Mouse (Mus musculus): ENCODE results near the gene Satb2. TPM values are rescaled to one million over a fixed set of nuclear protein-coding genes. Genes with fewer than 3 reads are reported as not detected.

The Satb2 gene
- not detected in 2 replicates for polyA plus RNA-seq (2012)

- TF ChIP-seq GATA1 (IDR thresholded peaks at IDR 0.05; ENCODE audit: low read length), result no peak
Observed at GRCm38 (mm10) chr1:56978151-56978700, at the start of gene Satb2. TSS of gene Satb2 (minus strand) at chr1:56978650.

GRCm38 (mm10) chr1:57018941-57019340 lies 40.5 kb upstream of the Satb2 start:
- TF ChIP-seq GATA1 (IDR thresholded peaks at IDR 0.05; ENCODE audit: low read length), result no peak

- no peak for TF ChIP-seq GATA1 (IDR thresholded peaks at IDR 0.05; ENCODE audit: low read length)
Observed at GRCm38 (mm10) chr1:57013856-57014255, 35.4 kb upstream of the Satb2 start.

GRCm38 (mm10) chr1:57009171-57009570 lies 30.7 kb upstream of the Satb2 start:
- TF ChIP-seq GATA1 (IDR thresholded peaks at IDR 0.05; ENCODE audit: low read length), result no peak

GRCm38 (mm10) chr1:56995041-56995440 lies 16.6 kb upstream of the Satb2 start:
- no peak for TF ChIP-seq GATA1 (IDR thresholded peaks at IDR 0.05; ENCODE audit: low read length)

- no peak for TF ChIP-seq GATA1 (IDR thresholded peaks at IDR 0.05; ENCODE audit: low read length)
Observed at GRCm38 (mm10) chr1:56992310-56992709, 13.9 kb upstream of the Satb2 start.

DNA sequence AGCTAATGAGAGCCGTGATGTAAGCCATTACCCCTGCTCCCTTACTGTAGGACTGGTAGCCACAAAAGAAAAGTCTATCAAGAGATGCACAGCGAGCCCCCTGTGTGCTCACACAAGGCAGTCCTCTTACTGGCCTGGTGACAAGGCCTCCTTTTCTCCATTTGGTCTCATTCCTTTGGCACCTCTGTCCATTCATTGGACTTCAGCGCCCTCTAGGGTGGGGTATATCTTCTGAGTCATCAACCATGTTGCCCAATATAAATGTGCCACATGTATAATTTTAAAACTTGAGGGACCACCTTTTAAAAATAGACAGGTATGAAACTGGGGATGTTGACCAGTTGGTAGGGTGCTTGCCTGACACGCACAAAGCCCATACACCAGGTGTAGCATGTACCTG lies 13.2 kb upstream of the Satb2 start:
- TF ChIP-seq GATA1 (IDR thresholded peaks at IDR 0.05; ENCODE audit: low read length), result no peak

DNA sequence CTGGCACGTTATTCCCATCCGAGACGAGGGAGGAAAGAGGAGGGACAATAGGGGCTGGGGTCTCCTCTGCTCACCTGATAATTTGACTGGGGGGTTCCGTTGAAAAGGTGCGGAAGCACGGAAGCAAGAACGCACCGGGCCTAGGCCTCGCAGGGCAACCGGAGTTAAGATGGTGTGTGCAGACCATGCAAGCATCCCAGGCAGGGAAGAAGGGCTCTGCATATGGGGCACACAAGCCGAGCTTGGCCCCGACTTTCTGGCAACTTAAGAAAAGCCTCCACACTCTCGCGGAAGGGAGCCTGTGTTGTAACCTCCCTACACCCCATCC lies 6.0 kb upstream of the Satb2 start:
- TF ChIP-seq GATA1 (IDR thresholded peaks at IDR 0.05; ENCODE audit: low read length), result no peak

GRCm38 (mm10) chr1:56983771-56984482 lies 5.5 kb upstream of the Satb2 start:
- no peak for TF ChIP-seq GATA1 (IDR thresholded peaks at IDR 0.05; ENCODE audit: low read length)

DNA sequence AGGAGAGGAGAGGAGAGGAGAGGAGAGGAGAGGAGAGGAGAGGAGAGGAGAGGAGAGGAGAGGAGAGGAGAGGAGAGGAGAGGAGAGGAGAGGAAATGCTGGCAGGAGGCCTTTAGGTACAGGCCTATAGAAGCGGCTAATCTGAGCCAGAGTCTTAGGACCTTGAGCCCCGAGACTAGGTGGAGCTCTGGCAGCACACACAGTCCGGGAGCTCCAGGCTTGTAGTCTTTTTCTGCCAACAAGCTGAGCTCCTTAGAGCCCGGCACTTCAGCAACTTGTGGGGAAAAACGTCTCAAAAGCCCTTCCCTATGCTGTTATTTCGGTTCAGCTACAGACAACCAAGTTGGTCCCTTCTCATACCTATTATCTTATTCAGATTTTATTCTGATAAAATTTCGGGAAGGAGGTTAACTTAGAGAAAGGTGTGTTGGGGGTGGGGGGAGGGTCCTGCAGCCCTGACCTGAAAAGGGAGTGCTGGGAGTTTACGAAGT lies 4.7 kb upstream of the Satb2 start:
- no peak for TF ChIP-seq GATA1 (IDR thresholded peaks at IDR 0.05; ENCODE audit: low read length)

- TF ChIP-seq GATA1 (IDR thresholded peaks at IDR 0.05; ENCODE audit: low read length), result no peak
Observed at GRCm38 (mm10) chr1:56982631-56983030, 4.2 kb upstream of the Satb2 start.

DNA sequence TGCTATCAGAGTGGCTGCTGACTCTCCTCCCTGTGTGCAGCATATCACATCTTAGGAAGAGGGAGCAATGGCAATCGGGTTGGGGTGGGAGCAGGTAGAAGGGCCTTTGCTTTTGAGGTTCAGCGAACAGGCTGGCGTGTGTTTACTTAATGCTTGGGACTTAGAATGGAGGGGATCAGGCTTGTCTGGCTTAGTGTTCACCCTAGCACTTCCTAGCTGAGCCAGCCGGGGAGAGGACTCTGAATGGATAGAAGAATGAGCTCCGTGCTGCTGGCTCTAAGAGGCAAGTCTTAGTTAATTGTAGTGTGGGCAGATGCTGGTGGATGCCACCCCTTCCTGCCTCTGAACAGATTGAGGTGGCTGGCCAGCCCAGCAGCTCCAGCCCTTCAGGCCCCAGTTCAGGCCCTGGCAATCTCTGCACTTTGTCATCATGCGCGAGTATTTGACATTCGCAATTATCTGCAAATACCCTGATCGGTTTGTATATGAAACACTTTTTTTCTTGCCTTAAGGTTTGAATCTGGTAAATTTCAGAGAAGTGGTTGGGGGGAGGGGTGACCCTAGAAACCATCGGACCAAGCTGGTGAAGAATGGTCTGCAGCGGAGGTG lies 3.6 kb upstream of the Satb2 start:
- TF ChIP-seq GATA1 (IDR thresholded peaks at IDR 0.05; ENCODE audit: low read length), result no peak

GRCm38 (mm10) chr1:56981508-56981907 lies 3.1 kb upstream of the Satb2 start:
- no peak for TF ChIP-seq GATA1 (IDR thresholded peaks at IDR 0.05; ENCODE audit: low read length)

DNA sequence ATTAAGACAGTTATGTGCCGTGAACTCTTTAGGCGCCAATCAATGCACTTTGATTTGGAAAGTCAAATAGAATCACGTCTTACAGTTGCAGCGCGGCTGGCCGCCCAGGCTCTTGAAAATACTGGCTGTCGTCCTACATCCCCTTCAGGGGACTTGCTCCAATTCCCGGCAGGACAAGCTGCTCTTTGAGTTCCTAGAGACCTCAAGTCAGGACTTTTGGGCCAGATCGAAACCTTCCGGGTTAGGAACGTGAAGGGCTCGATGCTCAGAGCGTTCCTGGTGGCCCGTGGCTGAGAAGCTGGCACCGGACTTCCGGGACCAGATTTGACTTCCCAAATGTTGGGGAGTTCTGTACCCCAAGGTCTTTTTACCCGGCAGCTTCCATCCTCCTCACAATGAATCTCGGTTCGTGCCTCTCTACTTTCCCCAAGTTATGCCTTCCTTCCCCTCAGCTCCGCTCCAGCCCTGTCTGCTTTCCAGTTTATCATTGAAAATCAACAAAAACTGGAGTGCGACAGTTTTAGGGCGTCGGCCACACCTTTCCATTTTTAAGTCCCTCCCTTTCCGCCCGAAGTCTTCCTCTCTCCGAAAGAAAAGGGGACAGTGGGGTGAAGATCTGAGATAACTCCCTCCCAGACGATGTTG lies 2.3 kb upstream of the Satb2 start:
- TF ChIP-seq GATA1 (IDR thresholded peaks at IDR 0.05; ENCODE audit: low read length), result no peak

DNA sequence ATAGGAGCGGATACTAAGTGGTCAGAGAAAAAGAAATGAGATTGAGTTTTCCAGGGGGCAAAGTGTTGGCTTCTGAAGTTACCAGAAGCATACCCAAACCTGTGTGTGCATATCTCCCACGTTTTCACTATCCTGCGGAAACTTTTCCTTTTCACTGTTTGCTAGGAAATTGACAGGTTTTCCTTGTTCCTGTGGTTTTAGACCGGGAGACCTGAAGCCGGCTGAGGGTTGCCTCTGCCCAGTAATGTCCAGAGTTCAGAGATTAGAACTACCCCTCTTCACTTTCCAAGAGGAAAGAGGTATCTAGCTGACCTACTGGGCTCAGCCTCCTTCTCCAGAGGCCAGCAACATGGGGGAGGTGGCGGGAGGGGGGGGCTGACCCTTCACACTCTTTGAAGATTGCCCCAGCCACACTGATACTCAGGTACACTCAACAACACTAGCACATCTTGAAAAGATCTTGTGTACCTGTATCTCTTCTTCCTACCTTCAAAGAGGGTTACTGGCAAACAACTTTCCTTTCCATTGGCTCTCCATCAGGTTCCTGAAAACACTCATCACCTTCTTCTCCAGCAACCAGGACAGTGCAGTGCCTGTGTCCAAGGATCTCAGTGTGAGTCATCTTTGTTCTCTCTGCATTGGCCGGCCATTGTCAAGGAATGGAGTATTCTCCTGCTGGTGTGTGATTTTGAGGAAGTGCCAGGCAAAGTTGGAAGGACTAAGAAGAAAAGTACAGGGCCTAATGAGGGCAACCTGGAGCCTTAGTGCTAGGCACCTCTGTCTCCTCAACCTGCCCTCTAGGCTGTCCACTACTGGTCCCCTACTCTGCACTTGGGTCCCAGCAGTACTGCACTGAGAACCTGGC lies 1.3 kb upstream of the Satb2 start:
- no peak for TF ChIP-seq GATA1 (IDR thresholded peaks at IDR 0.05; ENCODE audit: low read length)

All from G1E-ER4 (cell line).